Mouse (Mus musculus): ENCODE data around the gene Fut11. TPM values are rescaled to one million over a fixed set of nuclear protein-coding genes. Genes with fewer than 3 reads are reported as not detected.
A peak's percentile ranks its signal among the peaks of the same experiment; 100 is the strongest.

Fut11 gene
- polyA plus RNA-seq, 1 experiment = 0.37 TPM

- TF ChIP-seq GATA1 (IDR thresholded peaks at IDR 0.05; ENCODE audit: low read length) (no peak), TAL1 (IDR thresholded peaks at IDR 0.05; ENCODE audit: low read length) (no peak)
- Histone ChIP-seq H3K9me3 (ENCODE audit: control insufficient read depth, low read length) (no peaks in the 10 kb centered on the region), H3K4me3 (replicated peaks) (peak overlapping the region; percentile 12), H3K27me3 (ENCODE audit: control insufficient read depth) (no peaks in the 10 kb centered on the region), H3K4me1 (ENCODE audit: control insufficient read depth) (peaks cover 50% of the 10 kb centered on the region), H3K36me3 (ENCODE audit: control insufficient read depth) (peaks cover 43% of the 10 kb centered on the region)
Measured at GRCm38 (mm10) chr14:20737306-20737705, 42.5 kb downstream of the Fut11 start.

- Histone ChIP-seq H3K36me3 (ENCODE audit: control insufficient read depth) (peaks cover 39% of the 10 kb centered on the region), H3K4me1 (ENCODE audit: control insufficient read depth) (peaks cover 38% of the 10 kb centered on the region), H3K9me3 (ENCODE audit: control insufficient read depth, low read length) (no peaks in the 10 kb centered on the region), H3K27me3 (ENCODE audit: control insufficient read depth) (no peaks in the 10 kb centered on the region), H3K4me3 (replicated peaks) (no peak overlapping the region)
- no peak for TF ChIP-seq TAL1 (IDR thresholded peaks at IDR 0.05; ENCODE audit: low read length)
- no peak for TF ChIP-seq GATA1 (IDR thresholded peaks at IDR 0.05; ENCODE audit: low read length)
Measured at GRCm38 (mm10) chr14:20738511-20738910, 43.7 kb downstream of the Fut11 start.

- Histone ChIP-seq H3K9me3 (ENCODE audit: control insufficient read depth, low read length) (no peaks in the 10 kb centered on the region), H3K4me1 (ENCODE audit: control insufficient read depth) (peaks cover 13% of the 10 kb centered on the region), H3K36me3 (ENCODE audit: control insufficient read depth) (peaks cover 34% of the 10 kb centered on the region), H3K4me3 (replicated peaks) (no peak overlapping the region), H3K27me3 (ENCODE audit: control insufficient read depth) (no peaks in the 10 kb centered on the region)
- no peak for TF ChIP-seq TAL1 (IDR thresholded peaks at IDR 0.05; ENCODE audit: low read length)
- TF ChIP-seq GATA1 (IDR thresholded peaks at IDR 0.05; ENCODE audit: low read length) = no peak
Measured at GRCm38 (mm10) chr14:20741301-20741700, 46.5 kb downstream of the Fut11 start.

GRCm38 (mm10) chr14:20743614-20744013 lies 48.8 kb downstream of the Fut11 start:
- TF ChIP-seq TAL1 (IDR thresholded peaks at IDR 0.05; ENCODE audit: low read length) = no peak
- no peak for TF ChIP-seq GATA1 (IDR thresholded peaks at IDR 0.05; ENCODE audit: low read length)
- H3K36me3 ChIP-seq (ENCODE audit: control insufficient read depth) = peaks cover 30% of the 10 kb centered on the region
- H3K4me3 ChIP-seq (replicated peaks) = no peak overlapping the region
- H3K4me1 ChIP-seq (ENCODE audit: control insufficient read depth) = peaks cover 2% of the 10 kb centered on the region; the same call in 1 of the 2 replicates
- no peaks in the 10 kb centered on the region for H3K9me3 ChIP-seq (ENCODE audit: control insufficient read depth, low read length)
- no peaks in the 10 kb centered on the region for H3K27me3 ChIP-seq (ENCODE audit: control insufficient read depth)

GRCm38 (mm10) chr14:20746935-20747334 lies 52.2 kb downstream of the Fut11 start:
- no peak overlapping the region for H3K4me3 ChIP-seq (replicated peaks)
- peaks cover 9% of the 10 kb centered on the region for H3K36me3 ChIP-seq (ENCODE audit: control insufficient read depth)
- no peaks in the 10 kb centered on the region for H3K4me1 ChIP-seq (ENCODE audit: control insufficient read depth)
- TF ChIP-seq GATA1 (IDR thresholded peaks at IDR 0.05; ENCODE audit: low read length) (no peak), TAL1 (IDR thresholded peaks at IDR 0.05; ENCODE audit: low read length) (no peak)
- H3K27me3 ChIP-seq (ENCODE audit: control insufficient read depth) = no peaks in the 10 kb centered on the region
- H3K9me3 ChIP-seq (ENCODE audit: control insufficient read depth, low read length) = no peaks in the 10 kb centered on the region

- no peaks in the 10 kb centered on the region for H3K4me1 ChIP-seq (ENCODE audit: control insufficient read depth)
- TF ChIP-seq GATA1 (IDR thresholded peaks at IDR 0.05; ENCODE audit: low read length) (no peak), TAL1 (IDR thresholded peaks at IDR 0.05; ENCODE audit: low read length) (no peak)
- no peaks in the 10 kb centered on the region for H3K9me3 ChIP-seq (ENCODE audit: control insufficient read depth, low read length)
- no peaks in the 10 kb centered on the region for H3K27me3 ChIP-seq (ENCODE audit: control insufficient read depth)
- no peak overlapping the region for H3K4me3 ChIP-seq (replicated peaks)
- H3K36me3 ChIP-seq (ENCODE audit: control insufficient read depth) = peaks cover 9% of the 10 kb centered on the region
Measured at GRCm38 (mm10) chr14:20748388-20748787, 53.6 kb downstream of the Fut11 start.

- H3K36me3 ChIP-seq (ENCODE audit: control insufficient read depth) = peaks cover 3% of the 10 kb centered on the region
- no peaks in the 10 kb centered on the region for H3K9me3 ChIP-seq (ENCODE audit: control insufficient read depth, low read length)
- H3K4me1 ChIP-seq (ENCODE audit: control insufficient read depth) = no peaks in the 10 kb centered on the region
- TF ChIP-seq GATA1 (IDR thresholded peaks at IDR 0.05; ENCODE audit: low read length) = no peak
- TF ChIP-seq TAL1 (IDR thresholded peaks at IDR 0.05; ENCODE audit: low read length) = no peak
- no peaks in the 10 kb centered on the region for H3K27me3 ChIP-seq (ENCODE audit: control insufficient read depth)
- H3K4me3 ChIP-seq (replicated peaks) = no peak overlapping the region
Measured at GRCm38 (mm10) chr14:20749494-20750051, 54.8 kb downstream of the Fut11 start.

GRCm38 (mm10) chr14:20750503-20750902 lies 55.7 kb downstream of the Fut11 start:
- no peak overlapping the region for H3K4me3 ChIP-seq (replicated peaks)
- peaks cover 6% of the 10 kb centered on the region for H3K36me3 ChIP-seq (ENCODE audit: control insufficient read depth)
- no peaks in the 10 kb centered on the region for H3K27me3 ChIP-seq (ENCODE audit: control insufficient read depth)
- H3K9me3 ChIP-seq (ENCODE audit: control insufficient read depth, low read length) = no peaks in the 10 kb centered on the region
- no peak for TF ChIP-seq GATA1 (IDR thresholded peaks at IDR 0.05; ENCODE audit: low read length)
- no peak for TF ChIP-seq TAL1 (IDR thresholded peaks at IDR 0.05; ENCODE audit: low read length)
- H3K4me1 ChIP-seq (ENCODE audit: control insufficient read depth) = no peaks in the 10 kb centered on the region

Other genes with a start within 250 kb of the Fut11 start
- not detected in 2 replicates for gene Cfap70, start 242.7 kb upstream of the Fut11 start, polyA plus RNA-seq (2012)
- gene Anxa7, start 214.8 kb upstream of the Fut11 start, polyA plus RNA-seq (2012) = 6.2 and 7.4 TPM in 2 replicates
- 0.05 and 0.07 TPM in 2 replicates for gene Mss51, start 198.1 kb upstream of the Fut11 start, polyA plus RNA-seq (2012)
- 0.27 and 0.46 TPM in 2 replicates for gene Ppp3cb, start 148.4 kb upstream of the Fut11 start, polyA plus RNA-seq (2012)
- 0.04 and 0.05 TPM in 2 replicates for gene Usp54, start 53.9 kb upstream of the Fut11 start, polyA plus RNA-seq (2012)
- not detected in 2 replicates for gene Myoz1, start 38.4 kb upstream of the Fut11 start, polyA plus RNA-seq (2012)
- not detected in 2 replicates for gene Synpo2l, start 26.6 kb upstream of the Fut11 start, polyA plus RNA-seq (2012)
- gene Sec24c, start 20.7 kb upstream of the Fut11 start, polyA plus RNA-seq (2012) = 3.6 and 5.0 TPM in 2 replicates
- gene Chchd1, start 8.0 kb downstream of the Fut11 start, polyA plus RNA-seq (2012) = 0.43 and 0.77 TPM in 2 replicates
- gene Zswim8, start 12.6 kb downstream of the Fut11 start, polyA plus RNA-seq (2012) = 6.1 and 6.7 TPM in 2 replicates
- gene Ndst2, start 39.6 kb downstream of the Fut11 start, polyA plus RNA-seq (2012) = 0.80 and 1.5 TPM in 2 replicates
- gene Camk2g, start 99.1 kb downstream of the Fut11 start, polyA plus RNA-seq (2012) = 0.35 and 0.38 TPM in 2 replicates
- gene Plau, start 141.7 kb downstream of the Fut11 start, polyA plus RNA-seq (2012) = not detected in 2 replicates
- 0.21 and 0.43 TPM in 2 replicates for gene Vcl, start 234.4 kb downstream of the Fut11 start, polyA plus RNA-seq (2012)

Data from erythroblast, embryonic 14.5 days (primary cell).